Mouse (Mus musculus) urinary bladder, adult 18-20 months (tissue): ENCODE data around the gene Cdkn2aip.

ENCODE experiments used
- DNase-seq, 2 experiments: peaks; one replicate each; pipeline ENCODE4 v3.0.0; 2022; ENCODE audit warnings: low spot score in 2 of 2, mixed read lengths in 2 of 2

Gene Cdkn2aip

GRCm38 (mm10) chr8:47713761-47714745 lies at the start of gene Cdkn2aip:
Gene Cdkn2aip (minus strand): TSS chr8:47713932.
- peak; percentile 92 to 93 for DNase-seq

- DNase-seq, result no peak
These were observed 49.5 kb upstream of the Cdkn2aip start for GRCm38 (mm10) chr8:47763194-47763593.

DNA sequence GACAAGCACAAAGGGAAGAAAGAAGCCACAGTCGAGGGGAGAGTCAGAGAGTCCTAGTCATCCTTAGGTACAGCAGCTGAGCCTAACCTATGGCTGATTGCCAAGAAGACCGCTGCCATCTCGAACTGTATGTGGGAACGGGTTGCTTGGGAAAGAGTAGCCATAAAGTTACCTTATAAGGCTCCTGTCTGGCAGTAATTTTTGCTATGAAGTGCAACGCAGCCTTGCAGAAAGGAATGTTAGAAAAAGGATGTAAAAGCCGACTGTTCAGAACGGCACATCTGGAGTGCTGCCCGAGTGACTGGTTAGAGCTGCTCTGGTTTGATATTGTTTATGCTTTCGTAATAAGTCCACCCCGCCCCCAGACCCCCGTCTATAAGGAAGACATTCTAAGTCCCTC lies 47.0 kb upstream of the Cdkn2aip start:
- no peak for DNase-seq

DNA sequence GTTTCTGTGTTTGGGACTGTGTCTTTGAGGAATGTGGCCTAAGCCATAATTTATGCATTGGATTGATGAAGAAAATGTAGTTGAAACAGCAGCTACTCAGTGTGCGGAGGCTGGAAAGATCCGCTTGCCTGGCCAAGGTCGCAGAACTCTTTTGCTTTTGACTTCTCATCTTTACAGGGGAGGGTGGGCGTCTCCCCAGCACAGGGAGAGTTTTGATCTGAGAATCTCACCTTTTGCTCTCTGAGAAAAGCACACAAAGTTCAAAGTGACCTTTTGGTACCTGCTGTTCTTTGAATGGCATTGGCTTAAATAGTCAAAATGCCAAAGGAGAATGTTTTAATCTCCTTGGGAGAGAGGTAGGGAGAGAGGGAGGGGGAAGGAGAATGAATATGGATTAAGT lies 46.5 kb upstream of the Cdkn2aip start:
- DNase-seq, result no peak

DNA sequence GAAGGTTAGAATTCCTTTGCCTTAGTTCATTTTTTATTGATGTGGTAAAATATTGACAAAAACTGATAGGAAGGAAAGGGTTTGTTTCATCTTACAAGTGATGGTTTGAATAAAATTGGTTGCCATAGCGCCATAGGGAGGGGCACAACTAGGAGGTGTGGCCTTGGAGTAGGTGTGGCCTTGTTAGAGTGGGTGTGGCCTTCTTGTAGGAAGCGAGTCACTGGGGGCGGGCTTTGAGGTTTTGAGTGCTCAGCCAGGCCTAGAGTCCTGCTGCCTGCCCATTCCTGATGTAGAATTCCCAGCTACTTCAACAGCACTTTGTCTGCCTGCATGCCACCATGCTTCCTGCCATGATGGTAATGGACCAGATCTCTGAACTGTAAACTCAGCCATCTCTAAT lies 39.4 kb upstream of the Cdkn2aip start:
- no peak for DNase-seq

DNA sequence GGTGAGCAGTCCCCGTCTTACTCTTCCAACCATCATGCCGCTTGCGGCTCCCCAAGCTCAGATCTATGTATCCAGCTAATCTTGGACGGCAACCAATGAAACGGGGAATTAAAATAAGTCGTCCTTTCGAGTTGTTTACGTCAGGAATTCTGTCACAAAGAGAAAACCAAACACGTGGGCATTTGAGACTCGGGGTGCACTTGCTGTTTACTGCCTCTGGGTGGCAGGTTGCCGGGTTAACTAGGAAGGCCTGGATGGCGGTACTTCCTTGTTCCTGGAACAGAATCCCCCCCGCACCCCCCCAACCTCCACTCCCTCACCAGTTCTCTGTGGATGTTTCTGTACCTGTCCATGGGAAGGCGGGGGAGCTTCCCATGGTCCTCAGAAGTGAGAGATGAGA lies 36.4 kb upstream of the Cdkn2aip start:
- no peak for DNase-seq

DNA sequence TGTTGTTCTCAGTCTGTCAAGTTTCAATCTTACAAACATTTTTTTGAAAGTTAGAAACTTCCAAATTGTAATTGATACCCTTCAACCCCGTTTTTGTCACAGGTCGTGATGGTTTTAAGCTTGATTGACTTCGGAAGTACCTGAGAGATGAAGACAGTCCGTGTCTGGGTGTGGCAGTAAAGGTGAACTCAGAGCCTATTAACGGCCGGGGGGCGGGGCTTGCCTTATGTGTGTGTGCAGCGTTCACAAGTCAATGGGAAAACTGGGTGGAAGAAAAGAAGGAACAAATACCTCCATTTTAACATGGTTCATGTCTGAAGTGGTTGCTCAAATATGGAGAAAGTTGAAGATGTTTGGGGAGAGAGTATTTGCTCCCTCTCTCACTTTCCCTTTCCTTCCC lies 35.8 kb upstream of the Cdkn2aip start:
- no peak for DNase-seq

DNA sequence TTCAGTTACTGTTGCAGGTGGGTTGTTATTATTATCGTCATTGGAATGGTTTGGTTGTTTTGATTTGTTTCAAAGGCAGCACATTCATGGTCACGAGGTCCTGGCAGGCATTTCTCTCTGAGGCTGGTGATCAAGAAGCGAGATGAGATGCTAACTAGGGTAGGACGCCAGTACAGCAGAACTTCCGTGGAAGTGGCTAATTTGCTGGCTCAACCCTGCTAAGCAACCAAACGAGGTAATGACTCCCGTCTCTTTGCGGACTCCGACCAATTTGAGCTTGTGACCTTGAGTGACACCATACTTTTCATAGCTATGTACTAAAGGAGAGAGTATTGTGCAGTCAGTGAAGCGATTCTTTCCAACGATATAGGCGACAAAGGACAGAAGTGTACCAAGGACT lies 32.6 kb upstream of the Cdkn2aip start:
- no peak for DNase-seq

- DNase-seq, result no peak
These were observed 32.1 kb upstream of the Cdkn2aip start for GRCm38 (mm10) chr8:47745848-47746247.

GRCm38 (mm10) chr8:47744803-47745202 lies 31.1 kb upstream of the Cdkn2aip start:
- DNase-seq, result no peak

DNA sequence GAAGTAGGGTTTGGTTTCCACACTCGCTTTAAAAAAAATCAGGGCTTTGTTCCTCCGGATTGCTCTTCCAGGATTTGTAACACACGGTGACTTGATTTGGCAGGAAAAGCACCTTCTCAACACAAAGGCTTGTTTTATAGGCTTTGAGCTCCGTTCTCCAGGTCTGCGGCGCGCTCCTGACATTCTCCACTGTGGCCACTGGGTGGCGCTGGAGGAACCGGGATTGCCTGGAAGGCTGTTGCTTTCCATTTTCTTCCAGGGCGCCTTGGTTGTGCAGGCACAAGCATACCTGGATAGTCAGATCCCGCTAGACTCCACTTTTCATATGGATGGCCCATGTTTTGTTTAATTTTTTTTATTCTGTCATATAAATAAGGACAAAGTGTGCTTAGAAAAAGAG lies 29.7 kb upstream of the Cdkn2aip start:
- peak; percentile 72 to 84 for DNase-seq

DNA sequence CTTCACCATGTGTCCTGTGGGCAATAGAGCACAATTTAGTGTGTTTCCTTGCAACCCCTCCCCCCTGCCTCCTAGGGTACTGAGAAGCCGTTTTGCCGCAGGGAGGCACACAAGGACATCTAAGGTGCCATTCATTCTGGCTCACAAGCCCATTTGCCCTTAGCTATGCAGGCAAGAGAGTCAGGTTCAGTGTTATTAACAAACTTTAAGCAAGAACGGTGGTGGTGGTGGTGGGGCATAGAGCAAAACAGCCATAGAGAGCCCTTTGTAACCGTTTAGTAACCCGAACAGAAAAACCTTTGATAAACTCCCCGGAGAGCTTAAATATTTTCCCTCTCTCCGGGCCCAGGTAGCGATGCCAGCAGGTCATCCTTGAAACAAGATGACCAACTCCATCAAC lies 29.3 kb upstream of the Cdkn2aip start:
- no peak for DNase-seq

DNA sequence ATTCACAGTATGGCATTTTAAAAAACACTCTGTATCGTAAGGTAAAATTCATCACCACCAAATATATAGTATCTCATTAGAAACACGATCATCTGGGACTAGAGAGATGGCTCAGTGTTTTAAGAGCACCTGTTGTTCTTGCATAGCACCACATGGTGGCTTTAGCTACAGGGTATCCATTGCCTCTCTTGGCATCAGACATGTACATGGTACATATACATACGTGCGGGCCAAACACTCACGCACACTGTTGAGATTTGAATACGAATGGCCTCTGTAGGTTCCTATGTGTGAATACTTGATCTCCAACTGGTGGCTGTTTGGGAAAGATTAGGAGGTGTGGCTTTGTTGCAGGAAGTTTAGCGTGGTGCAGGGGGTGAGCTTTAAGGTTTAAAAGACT lies 28.6 kb upstream of the Cdkn2aip start:
- no peak for DNase-seq

DNA sequence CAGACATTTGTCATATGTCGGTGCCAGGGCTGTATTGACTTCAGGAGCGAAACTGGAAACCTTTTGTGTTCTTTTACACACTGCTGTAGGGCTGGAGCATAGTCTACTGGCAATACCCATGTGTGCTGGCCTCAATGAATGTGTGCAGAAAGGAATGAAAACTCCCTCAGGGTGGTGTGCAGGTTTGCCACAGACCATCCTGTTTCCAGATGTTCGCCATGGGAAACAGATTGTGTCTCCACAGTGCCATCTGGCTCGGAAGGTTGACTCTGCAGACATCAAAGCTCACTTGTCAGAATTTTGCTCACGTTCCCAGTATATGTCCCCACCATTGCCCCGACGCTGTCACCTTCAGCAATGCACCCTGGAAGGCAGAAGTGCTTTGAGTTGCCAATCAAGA lies 23.4 kb upstream of the Cdkn2aip start:
- no peak for DNase-seq

DNA sequence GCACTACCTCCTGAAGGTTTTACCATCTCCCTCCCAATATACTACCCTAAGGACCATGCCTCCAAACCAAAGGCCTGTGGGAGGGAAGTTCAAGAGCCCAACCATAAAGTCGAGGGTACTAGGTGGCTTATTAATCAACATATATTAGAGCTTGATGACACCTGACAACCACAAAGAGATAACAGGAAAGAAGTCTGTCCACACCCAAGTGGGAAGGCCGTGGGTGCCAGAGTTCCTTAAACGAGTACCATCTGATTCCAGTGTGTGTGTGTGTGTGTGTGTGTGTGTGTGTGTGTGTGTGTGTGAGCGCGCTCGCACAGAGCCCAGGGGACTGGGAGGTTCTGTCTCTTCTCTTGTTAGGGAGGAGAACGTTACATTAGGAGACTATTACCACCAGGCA lies 15.6 kb upstream of the Cdkn2aip start:
- DNase-seq, result no peak

GRCm38 (mm10) chr8:47726945-47727344 lies 13.2 kb upstream of the Cdkn2aip start:
- DNase-seq, result no peak

DNA sequence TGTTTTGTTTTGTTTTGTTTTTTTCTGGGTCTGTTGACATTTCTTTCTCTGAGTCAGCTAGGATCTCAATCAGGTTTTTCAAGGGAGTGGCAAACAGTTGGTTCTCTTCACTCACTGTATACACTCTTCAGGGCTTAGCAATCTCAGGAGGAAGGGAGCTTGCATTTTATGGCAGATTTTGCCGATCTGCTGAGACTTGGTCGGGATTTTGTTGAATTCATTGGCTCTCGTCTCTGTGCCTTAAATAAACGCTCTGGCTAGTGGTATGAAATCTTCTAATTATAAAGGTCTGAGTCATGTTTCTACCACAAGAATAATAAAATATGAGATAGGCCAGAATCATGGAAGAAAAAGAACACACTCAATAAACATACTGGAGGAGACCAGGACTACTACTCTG lies 7.9 kb upstream of the Cdkn2aip start:
- DNase-seq, result no peak

- DNase-seq, result no peak
These were observed 4.9 kb upstream of the Cdkn2aip start for GRCm38 (mm10) chr8:47718641-47719040.

- peak in 1 of 2 experiments; percentile 17 for DNase-seq
These were observed 515 bp downstream of the Cdkn2aip start for GRCm38 (mm10) chr8:47713171-47713663.

DNA sequence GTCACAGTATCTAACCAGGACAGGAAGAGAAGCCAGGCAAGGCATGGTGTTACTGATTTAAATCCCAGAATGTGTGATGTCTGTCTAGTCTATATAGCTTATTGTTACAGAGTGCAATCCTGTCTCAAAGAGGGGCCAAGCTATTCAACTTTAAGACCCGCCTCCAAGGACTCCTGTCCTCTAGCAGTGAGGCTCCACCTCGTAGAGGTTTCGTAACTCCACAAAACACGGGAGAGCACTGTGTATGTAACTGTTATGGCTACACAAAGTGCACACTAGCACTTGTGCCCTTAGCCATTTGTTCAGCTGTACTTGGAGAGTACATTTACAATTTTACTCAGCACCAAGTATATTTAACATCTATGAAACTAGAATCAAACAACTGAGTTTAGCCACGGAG lies 5.6 kb downstream of the Cdkn2aip start:
- DNase-seq, result no peak

GRCm38 (mm10) chr8:47706746-47707145 lies 7.0 kb downstream of the Cdkn2aip start:
- no peak for DNase-seq

DNA sequence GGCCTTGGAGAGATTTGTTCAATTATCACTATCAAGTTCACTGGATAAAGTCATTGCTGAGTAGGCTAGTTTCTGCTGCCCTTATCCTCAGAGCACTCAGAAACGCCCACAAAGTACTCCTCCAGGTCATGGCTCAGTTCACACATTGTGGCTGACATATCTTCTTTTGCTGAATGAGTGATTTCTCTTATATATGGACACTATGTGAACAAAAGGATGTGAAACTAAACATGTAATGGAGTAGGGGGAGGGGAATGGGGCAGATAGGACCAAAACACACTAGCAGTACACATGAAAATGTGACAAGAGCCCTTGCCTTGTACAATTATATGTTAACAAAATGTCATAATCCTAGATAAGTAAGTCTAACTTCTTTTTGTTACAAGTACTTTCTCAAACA lies 11.4 kb downstream of the Cdkn2aip start:
- DNase-seq, result no peak

GRCm38 (mm10) chr8:47697696-47698095 lies 16.0 kb downstream of the Cdkn2aip start:
- DNase-seq, result no peak
